Mouse (Mus musculus) cortical plate, adult 2 months (tissue): Measurements from ENCODE around the gene Per3.

ENCODE experiments used
- CTCF ChIP-seq: fragments of 200-500 bp; IDR thresholded peaks from 2 replicates; pipeline ENCODE4 v1.5.1; 2011; ENCODE audit warnings: mild to moderate bottlenecking, control low read depth, low read length; ENCODE audit not compliant: insufficient read depth; ENCODE audit errors: extremely low read depth
- POLR2A ChIP-seq: fragments of 200-500 bp; IDR thresholded peaks from 2 replicates; pipeline ENCODE4 v1.6.1; 2011; ENCODE audit warnings: mild to moderate bottlenecking, low read length, control low read depth; ENCODE audit not compliant: insufficient read depth; ENCODE audit errors: extremely low read depth

DNA sequence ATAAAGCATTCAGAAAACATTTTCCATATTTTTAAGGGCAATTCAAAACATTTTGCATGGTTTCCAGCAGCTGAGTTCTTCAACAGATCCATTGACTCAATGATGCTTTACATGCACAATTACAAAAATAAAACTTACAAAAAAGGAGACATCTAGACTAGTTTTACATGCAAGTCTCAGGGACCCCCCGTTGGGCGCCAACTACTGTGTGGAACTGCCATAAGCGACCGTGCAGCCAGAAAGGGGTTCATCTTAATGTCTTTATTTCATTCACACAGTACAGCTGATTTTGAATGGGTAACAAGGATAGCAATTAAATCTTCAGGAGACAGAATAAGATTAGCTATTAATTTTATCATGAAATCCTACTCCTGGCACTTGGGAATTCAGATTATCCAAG lies 15.1 kb upstream of the Per3 start:
- TF ChIP-seq CTCF (no peak), POLR2A (no peak)
